Mouse (Mus musculus) MEL (cell line): Measurements from ENCODE around the gene Tgoln1.

Experiments
- CTCF ChIP-seq, 3 experiments: IDR thresholded peaks in 2 of 3; conservative IDR thresholded peaks in 1 of 3; 2 replicates each; pipeline ENCODE4 v1.5.1; 2011 to 2012; ENCODE audit warnings: low read length in 3 of 3, low read depth in 2 of 3, mild to moderate bottlenecking in 2 of 3, improper control_type of control experiment in 1 of 3, inconsistent platforms in 1 of 3, mixed read lengths in 1 of 3, moderate library complexity in 1 of 3; ENCODE audit not compliant: control insufficient read depth in 1 of 3, insufficient read depth in 1 of 3, poor library complexity in 1 of 3, severe bottlenecking in 1 of 3
- EP300 ChIP-seq, 2 experiments: IDR thresholded peaks; 2 replicates each; pipeline ENCODE4 v1.6.1; 2011; ENCODE audit warnings: improper control_type of control experiment in 2 of 2, low read length in 2 of 2, low read depth in 1 of 2, mild to moderate bottlenecking in 1 of 2
- JUND ChIP-seq: IDR thresholded peaks from 2 replicates; pipeline ENCODE4 v1.6.1; 2011; ENCODE audit warnings: low read depth, mild to moderate bottlenecking, improper control_type of control experiment, low read length
- POLR2AphosphoS2 ChIP-seq: IDR thresholded peaks from 2 replicates; pipeline ENCODE4 v1.6.1; 2011; ENCODE audit warnings: low read length, improper control_type of control experiment
- USF1 ChIP-seq: IDR thresholded peaks from 2 replicates; pipeline ENCODE4 v1.6.1; 2014; ENCODE audit warnings: low read depth, mild to moderate bottlenecking, inconsistent platforms, low read length, improper control_type of control experiment, moderate library complexity

GRCm38 (mm10) chr6:72597083-72597874, 19.5 kb downstream of the Tgoln1 start:
- TF ChIP-seq POLR2AphosphoS2 (no peak), JUND (no peak), EP300 (IDR thresholded peaks at IDR 0.05; ENCODE audit: low read depth in 1 of 2, low read length in 2 of 2) (no peak), USF1 (no peak), CTCF (IDR thresholded peaks at IDR 0.05 in 2 of 3, conservative IDR thresholded peaks at IDR 0.05 in 1 of 3; ENCODE audit: control insufficient read depth in 1 of 3, insufficient read depth in 1 of 3, low read depth in 2 of 3, low read length in 3 of 3, poor library complexity in 1 of 3, severe bottlenecking in 1 of 3) (no peak)
